Mouse (Mus musculus) Muller cell, postnatal 12 days (primary cell): ENCODE data around the gene Dohh.

Source experiments
- DNase-seq: peaks from one replicate; pipeline ENCODE4 v3.0.0-alpha.2; 2015; ENCODE audit errors: inconsistent ontology term

The Dohh gene

GRCm38 (mm10) chr10:81404720-81405119, 20.5 kb downstream of the Dohh start:
- no peak for DNase-seq

- no peak for DNase-seq
Measured at GRCm38 (mm10) chr10:81405588-81406201, 21.5 kb downstream of the Dohh start.

- no peak for DNase-seq
Measured at GRCm38 (mm10) chr10:81406504-81407440, 22.5 kb downstream of the Dohh start.

- peak; percentile 95 for DNase-seq
Measured at GRCm38 (mm10) chr10:81407539-81408423, 23.6 kb downstream of the Dohh start.

- DNase-seq = no peak
Measured at GRCm38 (mm10) chr10:81408424-81408729, 24.1 kb downstream of the Dohh start.

GRCm38 (mm10) chr10:81408871-81409291, 24.7 kb downstream of the Dohh start:
- peak; percentile 91 for DNase-seq

GRCm38 (mm10) chr10:81409330-81409729, 25.1 kb downstream of the Dohh start:
- no peak for DNase-seq

- no peak for DNase-seq
Measured at GRCm38 (mm10) chr10:81410350-81410749, 26.1 kb downstream of the Dohh start.

GRCm38 (mm10) chr10:81410981-81411380, 26.8 kb downstream of the Dohh start:
- DNase-seq = no peak

- DNase-seq = peak; percentile 87
Measured at GRCm38 (mm10) chr10:81411471-81412400, 27.5 kb downstream of the Dohh start.

GRCm38 (mm10) chr10:81412586-81413309, 28.5 kb downstream of the Dohh start:
- no peak for DNase-seq

GRCm38 (mm10) chr10:81413310-81414261, 29.4 kb downstream of the Dohh start:
- peak; percentile 88 for DNase-seq

- DNase-seq = peak; percentile 93
Measured at GRCm38 (mm10) chr10:81414682-81415081, 30.5 kb downstream of the Dohh start.

- no peak for DNase-seq
Measured at GRCm38 (mm10) chr10:81415146-81415545, 30.9 kb downstream of the Dohh start.

GRCm38 (mm10) chr10:81415549-81416310, 31.5 kb downstream of the Dohh start:
- DNase-seq = peak; percentile 57

- peak; percentile 94 for DNase-seq
Measured at GRCm38 (mm10) chr10:81416581-81417226, 32.5 kb downstream of the Dohh start.

- no peak for DNase-seq
Measured at GRCm38 (mm10) chr10:81417227-81418215, 33.3 kb downstream of the Dohh start.
